Mouse (Mus musculus): ENCODE results near the gene Gpi1.
"Not testable (repeated sequence)": the region's sequence is repeated elsewhere in the genome, so short reads cannot be mapped to it uniquely, and the experiment has no call there.

The Gpi1 gene

GRCm38 (mm10) chr7:34189376-34189989, 40.7 kb downstream of the Gpi1 start:
- DNase-seq (ENCODE audit: extremely low read depth, low read depth): peak; percentile 59

DNA sequence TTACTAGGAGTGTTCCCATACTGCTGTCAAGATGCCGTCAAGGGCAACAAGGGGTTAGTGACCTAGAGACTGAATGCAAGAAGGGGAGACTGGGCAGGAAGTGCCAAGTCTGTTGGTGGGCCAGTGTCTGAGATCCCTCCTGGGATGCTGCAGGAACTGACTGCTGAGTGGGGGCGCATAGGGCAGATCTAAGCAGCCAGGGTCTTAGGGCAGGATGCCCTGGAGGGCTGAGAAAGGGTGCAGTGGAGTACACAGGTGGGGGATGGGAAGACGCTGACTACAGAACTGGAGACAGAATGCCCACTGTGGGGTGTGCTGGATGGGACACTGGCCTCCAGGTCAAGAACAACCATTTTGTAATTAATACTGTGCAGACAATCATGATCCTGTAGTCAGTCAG, 46.3 kb downstream of the Gpi1 start:
- DNase-seq (ENCODE audit: extremely low read depth, low read depth): no peak

- DNase-seq (ENCODE audit: extremely low read depth, low read depth): no peak
Observed at GRCm38 (mm10) chr7:34183356-34183755, 46.8 kb downstream of the Gpi1 start.

DNA sequence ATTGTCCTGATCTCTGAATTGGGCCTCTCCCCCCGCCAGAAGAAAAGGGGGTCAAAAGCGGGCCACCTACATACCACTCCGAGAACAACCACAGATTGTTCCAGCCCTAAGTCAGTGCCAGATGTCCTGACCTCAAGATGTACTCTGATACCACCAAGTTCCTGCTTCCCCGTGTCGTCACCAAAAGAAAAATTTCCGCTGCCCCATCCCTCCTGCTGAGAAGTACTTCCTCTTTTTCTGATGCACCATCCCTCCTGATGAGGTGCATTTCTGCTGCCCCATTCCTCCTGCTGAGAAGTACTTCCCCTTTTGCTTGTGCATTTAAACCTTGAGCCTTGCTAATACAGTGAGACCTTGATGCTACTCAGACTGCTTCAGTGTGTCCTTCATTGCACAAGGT, 53.9 kb downstream of the Gpi1 start:
- DNase-seq (ENCODE audit: extremely low read depth, low read depth): not testable (repeated sequence)

GRCm38 (mm10) chr7:34172251-34172650, 57.9 kb downstream of the Gpi1 start:
- DNase-seq (ENCODE audit: extremely low read depth, low read depth): no peak

- DNase-seq (ENCODE audit: extremely low read depth, low read depth): no peak
Observed at GRCm38 (mm10) chr7:34169454-34169853, 60.7 kb downstream of the Gpi1 start, which contains the start of gene Uba2. Gene Uba2 (minus strand): TSS chr7:34169599.

DNA sequence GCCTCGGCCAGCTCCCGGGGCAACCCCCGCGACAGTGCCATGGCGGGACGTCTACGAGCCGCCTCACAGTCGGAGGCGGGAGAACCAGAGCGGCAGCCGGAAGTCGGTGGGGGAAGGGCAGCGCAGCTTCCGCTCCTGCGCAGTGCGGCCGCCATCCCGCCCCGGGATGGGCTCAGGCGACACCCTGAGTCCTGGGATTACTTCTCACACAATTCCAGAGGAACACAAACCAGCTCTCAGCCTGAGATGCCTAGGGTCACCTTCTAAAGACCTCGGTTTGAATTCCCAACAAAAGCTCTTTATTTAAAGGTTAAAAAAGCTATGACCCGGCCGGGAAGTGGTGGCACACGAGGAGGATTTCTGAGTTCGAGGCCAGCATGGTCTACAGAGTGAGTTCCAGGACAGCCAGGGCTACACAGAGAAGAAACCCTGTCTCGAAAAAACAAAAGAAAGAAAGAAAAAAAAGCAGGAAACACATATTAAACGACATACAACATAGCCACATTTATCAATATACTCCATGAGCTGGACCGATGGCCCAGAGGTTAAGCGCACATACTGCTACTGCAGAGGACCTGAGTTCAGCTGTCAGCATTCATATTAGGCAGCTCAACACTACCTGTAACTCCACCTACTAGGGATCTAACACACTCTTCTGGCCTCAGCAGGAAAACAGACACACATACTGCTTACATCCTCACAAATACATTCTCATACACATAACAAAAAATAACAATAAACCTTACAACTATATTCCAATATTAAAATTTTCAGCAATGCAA, 61.5 kb downstream of the Gpi1 start:
- DNase-seq (ENCODE audit: extremely low read depth, low read depth): peak; percentile 54

- peak; percentile 25 for DNase-seq (ENCODE audit: extremely low read depth, low read depth)
Observed at GRCm38 (mm10) chr7:34167766-34168469, 62.2 kb downstream of the Gpi1 start.

DNA sequence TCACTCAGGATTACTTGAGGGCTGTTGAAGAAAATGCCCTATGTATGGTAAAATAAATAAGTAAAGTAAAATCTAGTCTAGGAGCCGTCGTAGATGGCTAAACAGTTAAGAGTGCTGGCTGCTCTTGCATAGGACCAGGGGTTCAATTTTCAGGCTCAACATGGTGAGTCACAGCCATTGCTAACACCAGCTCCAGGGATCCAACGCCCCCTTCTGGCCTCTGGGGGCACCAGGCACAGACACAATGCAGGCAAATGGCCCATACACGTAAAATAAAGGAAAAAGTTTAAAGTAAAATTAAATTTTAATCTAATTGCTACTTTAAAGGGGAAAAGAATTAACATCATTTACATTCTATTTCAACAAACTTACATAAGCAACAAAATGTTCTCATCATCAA, 63.3 kb downstream of the Gpi1 start:
- DNase-seq (ENCODE audit: extremely low read depth, low read depth): peak; percentile 51

DNA sequence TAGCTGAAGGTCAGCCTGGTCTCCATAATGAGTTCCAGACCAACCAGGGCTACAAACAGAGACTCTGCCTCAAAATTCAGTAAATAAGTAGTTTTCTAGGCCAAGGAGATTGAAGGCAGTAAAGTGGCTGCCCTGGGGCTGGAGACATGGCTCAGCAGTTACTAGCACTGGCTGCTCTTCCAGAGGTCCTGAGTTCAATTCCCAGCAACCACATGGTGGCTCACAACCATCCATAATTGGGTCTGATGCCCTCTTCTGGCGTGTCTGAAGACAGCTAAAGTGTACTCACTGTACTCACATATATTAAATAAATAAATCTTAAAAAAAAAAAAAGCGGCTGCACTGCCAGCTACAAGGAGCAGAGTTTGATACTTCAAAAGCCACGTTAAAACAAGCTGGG, 64.1 kb downstream of the Gpi1 start:
- DNase-seq (ENCODE audit: extremely low read depth, low read depth): no peak

GRCm38 (mm10) chr7:34164671-34165070, 65.5 kb downstream of the Gpi1 start:
- no peak for DNase-seq (ENCODE audit: extremely low read depth, low read depth)

DNA sequence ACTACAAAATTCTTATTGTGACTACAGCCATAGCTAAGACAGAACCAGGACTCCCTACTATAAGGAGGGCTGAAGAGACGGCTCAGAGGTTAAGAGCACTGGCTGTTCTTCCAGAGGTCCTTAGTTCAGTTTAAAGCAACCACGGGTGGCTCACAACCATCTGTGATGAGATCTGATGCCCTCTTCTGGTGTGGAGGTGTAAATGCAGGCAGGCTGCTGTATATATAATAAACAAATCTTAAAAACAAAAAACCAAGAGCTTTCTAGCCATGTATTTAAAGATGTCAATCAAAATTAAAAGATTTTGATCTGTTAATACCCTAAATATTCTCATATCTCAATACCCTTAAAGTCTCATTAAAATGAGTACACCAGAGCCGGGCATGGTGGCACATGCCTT, 71.0 kb downstream of the Gpi1 start:
- no peak for DNase-seq (ENCODE audit: extremely low read depth, low read depth)

GRCm38 (mm10) chr7:34157994-34158393, 72.1 kb downstream of the Gpi1 start:
- no peak for DNase-seq (ENCODE audit: extremely low read depth, low read depth)
